Mouse (Mus musculus) liver, postnatal 0 days (tissue): ENCODE results near the gene Abcc9. TPM values are rescaled to one million over a fixed set of nuclear protein-coding genes. Genes with fewer than 3 reads are reported as not detected.

Experiments used
- ATAC-seq: fragments of 200-750 bp; cut with Nextera tagmentation; 2 replicates; pipeline ENCODE4 v1.8.0; 2017; ENCODE audit warnings: mild to moderate bottlenecking, moderate library complexity
- DNase-seq: peaks from one replicate; pipeline ENCODE4 v3.0.0-alpha.2; 2016
- H3K27ac ChIP-seq: fragments of 300-500 bp; sonication (generic); 2 replicates; pipeline ENCODE4 v1.5.1; 2014; ENCODE audit warnings: antibody characterized with exemption, moderate library complexity, mild to moderate bottlenecking, low read depth
- H3K27me3 ChIP-seq: fragments of 300-500 bp; sonication (generic); 2 replicates; pipeline ENCODE4 v1.6.1; 2014; ENCODE audit warnings: low read length, control low read depth, mixed read lengths; ENCODE audit not compliant: insufficient read depth
- H3K36me3 ChIP-seq: fragments of 300-500 bp; sonication (generic); replicated peaks from 2 replicates; pipeline ENCODE4 v1.6.1; 2014; ENCODE audit warnings: mild to moderate bottlenecking, control low read depth, low read length, moderate library complexity, mixed read lengths; ENCODE audit not compliant: insufficient read depth
- H3K4me1 ChIP-seq: fragments of 300-500 bp; sonication (generic); 2 replicates; pipeline ENCODE4 v1.6.1; 2014; ENCODE audit warnings: antibody characterized with exemption, mild to moderate bottlenecking, control low read depth; ENCODE audit not compliant: insufficient read depth
- H3K4me2 ChIP-seq: fragments of 300-500 bp; sonication (generic); 2 replicates; pipeline ENCODE4 v1.6.1; 2014; ENCODE audit warnings: low read depth, mild to moderate bottlenecking, low read length, moderate library complexity, mixed read lengths
- H3K4me3 ChIP-seq: fragments of 300-500 bp; sonication (generic); 2 replicates; pipeline ENCODE4 v1.5.1; 2014; ENCODE audit warnings: low read depth, low read length
- H3K9ac ChIP-seq: fragments of 300-500 bp; sonication (generic); replicated peaks from 2 replicates; pipeline ENCODE4 v1.6.1; 2014; ENCODE audit warnings: mild to moderate bottlenecking, moderate library complexity
- H3K9me3 ChIP-seq: fragments of 300-500 bp; sonication (generic); 2 replicates; pipeline ENCODE4 v1.6.1; 2016; ENCODE audit warnings: mild to moderate bottlenecking, control low read depth, low read length, mixed read lengths
- CTCF ChIP-seq: sonication (generic); IDR thresholded peaks from 2 replicates; pipeline ENCODE4 v1.5.1; 2016; ENCODE audit warnings: antibody characterized with exemption, low read depth
- EP300 ChIP-seq: IDR thresholded peaks from 2 replicates; pipeline ENCODE4 v1.6.1; 2016; ENCODE audit warnings: antibody characterized with exemption, low read depth, mild to moderate bottlenecking
- WGBS: fragments of 180-500 bp; shearing (Covaris S2); extraction: QIAGEN DNeasy Blood & Tissue Kit; methylation state at CpG from one replicate; pipeline ENCODE4 v1.1.7; 2014; ENCODE audit not compliant: insufficient replicate concordance; 5-methylcytosine and 5-hydroxymethylcytosine counted together
- polyA plus RNA-seq: library from polyadenylated mRNA; unstranded; fragments of >200 nt; fragmentation: Nextera tagmentation; extraction: Ambion mirVana; gene quantifications from 2 replicates; pipeline ENCODE4 v1.2.1, GENCODE M21; 2015

Abcc9 gene
- polyA plus RNA-seq, 1 experiment from 2014 or later = 3.2 TPM

DNA sequence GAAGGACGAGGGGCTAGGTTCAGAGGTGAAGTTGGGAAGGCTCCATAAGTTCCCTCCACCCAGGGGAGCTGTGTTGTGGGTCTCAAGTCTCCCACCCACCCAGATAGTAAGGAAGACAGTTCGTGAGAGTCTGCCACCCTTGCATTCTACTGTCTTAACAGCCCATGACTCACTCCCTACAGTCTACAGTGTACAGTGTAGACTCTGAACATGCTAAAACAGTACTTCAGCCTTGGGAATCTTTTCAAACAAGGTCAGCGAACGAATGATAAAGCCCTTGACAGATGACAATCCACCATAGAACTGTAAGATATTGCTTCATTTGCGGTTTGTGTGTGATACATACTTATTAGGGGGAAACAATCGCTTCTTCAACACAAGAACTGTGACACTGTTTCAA lies 8.6 kb upstream of the Abcc9 start:
- Histone ChIP-seq H3K36me3 (no peaks in the 10 kb centered on the region), H3K9ac (no peak overlapping the region), H3K4me2 (no peak overlapping the region), H3K27ac (peak overlapping the region; percentile 31; the same call in 1 of the 2 replicates), H3K9me3 (no peaks in the 10 kb centered on the region), H3K27me3 (no peaks in the 10 kb centered on the region), H3K4me1 (no peaks in the 10 kb centered on the region), H3K4me3 (no peak overlapping the region)
- 64% methylated on average over 6 of the region's 6 CpGs for WGBS
- TF ChIP-seq EP300 = no peak
- no peak for TF ChIP-seq CTCF
- DNase-seq (no peak), ATAC-seq (no peak)

DNA sequence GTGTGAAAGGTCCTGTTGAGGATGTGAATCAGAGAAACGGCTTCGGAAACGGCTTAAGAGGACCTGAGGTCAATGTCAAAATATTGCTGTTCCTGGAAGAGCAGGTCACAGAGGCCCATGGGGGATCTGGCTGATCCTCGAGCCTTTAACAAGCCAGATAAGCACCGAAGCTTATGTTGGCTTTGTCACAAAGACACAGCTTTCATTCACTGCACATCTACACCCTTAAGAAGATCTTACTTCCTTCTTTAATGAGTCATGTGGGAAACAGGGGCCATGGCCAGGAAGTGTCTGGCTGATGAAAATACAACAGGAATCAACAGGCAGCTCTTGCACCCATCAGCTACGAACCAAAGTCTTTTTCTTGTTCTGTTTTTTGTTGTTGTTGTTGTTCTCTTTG lies 6.3 kb upstream of the Abcc9 start:
- Histone ChIP-seq H3K9me3 (no peaks in the 10 kb centered on the region), H3K4me1 (no peaks in the 10 kb centered on the region), H3K36me3 (no peaks in the 10 kb centered on the region), H3K4me2 (no peak overlapping the region), H3K4me3 (no peak overlapping the region), H3K27ac (no peak overlapping the region; the same call in 1 of the 2 replicates), H3K27me3 (no peaks in the 10 kb centered on the region), H3K9ac (no peak overlapping the region)
- no peak for DNase-seq
- WGBS = 55% methylated on average over 6 of the region's 6 CpGs
- TF ChIP-seq CTCF = no peak
- TF ChIP-seq EP300 = peak; percentile 70
- peak; percentile 51 for ATAC-seq

DNA sequence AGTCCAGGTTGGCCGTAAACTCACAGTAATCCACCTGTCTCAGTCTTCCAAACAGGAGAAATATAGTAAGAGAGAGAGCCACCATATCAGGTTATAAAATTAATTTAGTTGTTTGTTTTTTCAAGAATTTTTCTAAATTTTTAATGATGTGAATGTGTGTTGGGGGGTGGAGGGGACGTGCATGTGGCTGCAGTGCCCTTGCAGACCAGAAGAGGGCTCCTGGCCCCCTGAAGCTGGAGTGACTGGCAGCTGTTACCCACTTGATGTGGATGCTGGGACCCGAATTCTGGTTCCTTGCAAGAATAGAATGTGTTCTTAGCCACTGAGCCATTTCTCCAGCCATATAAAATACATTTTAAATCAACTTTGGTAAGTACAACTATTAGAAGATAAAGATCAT lies 4.6 kb upstream of the Abcc9 start:
- Histone ChIP-seq H3K27ac (no peak overlapping the region), H3K27me3 (no peaks in the 10 kb centered on the region), H3K9ac (no peak overlapping the region), H3K9me3 (no peaks in the 10 kb centered on the region), H3K36me3 (no peaks in the 10 kb centered on the region), H3K4me1 (no peaks in the 10 kb centered on the region), H3K4me3 (no peak overlapping the region), H3K4me2 (no peak overlapping the region)
- TF ChIP-seq CTCF (peak; percentile 51), EP300 (no peak)
- no peak for ATAC-seq
- DNase-seq = no peak
- 68% methylated on average over 3 of the region's 3 CpGs for WGBS

DNA sequence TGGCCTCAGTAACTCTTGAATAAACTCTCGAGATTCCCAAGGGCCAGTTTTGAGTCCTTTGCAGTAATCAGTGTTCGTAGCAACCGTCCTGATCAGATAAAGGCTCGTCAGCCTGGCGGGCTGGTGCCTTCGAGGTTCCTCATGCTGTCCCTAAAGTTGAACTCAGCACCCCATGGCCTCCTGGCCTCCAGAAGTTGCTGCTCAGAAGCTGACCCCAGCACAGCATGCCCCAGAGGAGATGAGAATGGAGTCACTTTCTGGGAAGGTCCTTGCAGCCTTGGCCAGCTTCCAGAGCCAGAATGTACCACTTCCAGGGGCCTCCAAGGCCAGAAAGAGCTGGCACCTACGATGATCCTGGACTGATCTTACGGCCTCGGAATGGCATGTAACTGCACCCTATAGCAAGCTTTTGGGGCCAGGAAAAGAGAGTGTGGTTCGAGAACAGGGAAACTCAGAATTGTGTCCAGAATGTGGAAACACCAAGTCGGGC lies 1.4 kb upstream of the Abcc9 start:
- H3K27ac ChIP-seq = no peak overlapping the region
- DNase-seq (no peak), ATAC-seq (no peak)
- no peaks in the 10 kb centered on the region for H3K9me3 ChIP-seq
- H3K4me3 ChIP-seq = no peak overlapping the region
- H3K36me3 ChIP-seq = no peaks in the 10 kb centered on the region
- H3K9ac ChIP-seq = no peak overlapping the region
- TF ChIP-seq EP300 = no peak
- TF ChIP-seq CTCF = no peak
- no peaks in the 10 kb centered on the region for H3K27me3 ChIP-seq
- H3K4me1 ChIP-seq = 0 out of 2 replicates have a peak, but pooled peaks cover 4% of the 10 kb centered on the region
- no peak overlapping the region for H3K4me2 ChIP-seq
- 55% methylated on average over 11 of the region's 11 CpGs for WGBS

DNA sequence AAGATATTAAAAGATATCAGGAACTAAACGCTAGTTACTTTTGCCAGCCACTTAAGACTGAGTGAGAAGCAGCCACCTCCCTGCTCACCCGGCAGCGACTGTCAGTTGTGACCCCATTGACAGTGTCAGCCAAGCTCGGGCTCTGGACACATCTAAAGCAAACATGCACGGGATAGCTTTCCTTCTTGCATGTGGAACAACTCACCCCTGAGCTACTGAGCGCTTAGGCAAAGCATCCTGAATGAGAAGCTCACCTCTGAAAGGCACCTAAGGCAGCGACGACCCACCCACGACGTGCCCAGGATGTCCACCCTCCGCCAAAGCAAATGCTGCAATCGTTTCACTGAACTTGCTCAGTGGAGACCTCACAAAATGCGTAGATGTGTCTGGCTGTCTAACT lies 954 bp downstream of the Abcc9 start:
- no peak for ATAC-seq
- Histone ChIP-seq H3K4me2 (peak overlapping the region; percentile 69; the same call in 1 of the 2 replicates), H3K9me3 (no peaks in the 10 kb centered on the region), H3K4me1 (0 out of 2 replicates have a peak, but pooled peaks cover 4% of the 10 kb centered on the region), H3K27me3 (no peaks in the 10 kb centered on the region), H3K27ac (peak overlapping the region; percentile 44), H3K36me3 (no peaks in the 10 kb centered on the region), H3K4me3 (peak overlapping the region; percentile 47), H3K9ac (no peak overlapping the region; the same call in 1 of the 2 replicates)
- no peak for DNase-seq
- WGBS = 60% methylated on average over 13 of the region's 13 CpGs
- no peak for TF ChIP-seq EP300
- no peak for TF ChIP-seq CTCF

DNA sequence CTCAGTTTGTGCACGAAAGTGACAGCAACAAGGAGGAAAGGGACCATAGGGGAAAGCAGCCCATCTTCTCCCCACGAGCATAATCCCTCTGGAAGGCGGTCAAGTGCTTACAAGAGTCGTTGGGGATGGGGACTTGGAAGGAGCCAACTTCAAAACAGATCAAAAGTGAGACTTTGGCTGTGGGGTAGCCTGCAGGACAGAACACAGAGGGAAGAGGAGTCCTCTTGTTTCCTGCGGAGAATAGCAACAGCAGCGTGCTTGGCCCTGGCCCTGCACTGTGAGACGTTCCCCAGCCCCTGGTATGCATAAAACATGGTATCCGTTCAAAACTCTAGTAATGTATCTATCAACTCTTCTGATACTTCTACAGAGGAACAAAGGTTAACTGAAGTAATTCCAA lies 1.4 kb downstream of the Abcc9 start:
- H3K4me2 ChIP-seq = peak overlapping the region; percentile 69; the same call in 1 of the 2 replicates
- DNase-seq (no peak), ATAC-seq (no peak)
- no peak overlapping the region for H3K9ac ChIP-seq
- no peaks in the 10 kb centered on the region for H3K36me3 ChIP-seq
- H3K27me3 ChIP-seq = no peaks in the 10 kb centered on the region
- no peaks in the 10 kb centered on the region for H3K9me3 ChIP-seq
- H3K4me3 ChIP-seq = no peak overlapping the region
- 0 out of 2 replicates have a peak, but pooled peaks cover 4% of the 10 kb centered on the region for H3K4me1 ChIP-seq
- H3K27ac ChIP-seq = no peak overlapping the region; the same call in 1 of the 2 replicates
- TF ChIP-seq CTCF (no peak), EP300 (no peak)
- WGBS = 72% methylated on average over 8 of the region's 8 CpGs

DNA sequence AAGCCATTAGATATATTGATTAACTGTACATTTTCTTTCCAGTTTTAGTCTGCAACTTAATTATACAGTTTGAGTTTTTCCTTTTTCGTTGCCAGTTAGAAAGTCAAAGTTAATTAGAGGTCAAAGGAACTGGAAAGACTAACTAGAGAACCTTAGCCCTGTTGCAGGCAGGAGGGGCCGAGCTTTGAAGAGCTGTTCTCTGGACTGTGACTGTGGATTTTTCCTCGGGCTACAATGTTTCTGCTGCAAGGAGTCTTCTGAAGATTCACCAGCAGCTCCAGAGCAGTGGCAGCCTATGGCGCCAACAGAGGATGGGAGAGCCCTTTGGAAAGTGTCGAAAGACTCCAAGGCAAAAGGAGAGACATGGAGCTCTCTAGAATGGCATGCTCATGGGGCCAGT lies 10.0 kb downstream of the Abcc9 start:
- ATAC-seq = no peak
- Histone ChIP-seq H3K4me1 (no peaks in the 10 kb centered on the region), H3K27me3 (no peaks in the 10 kb centered on the region), H3K27ac (no peak overlapping the region), H3K4me3 (no peak overlapping the region), H3K4me2 (no peak overlapping the region), H3K9ac (no peak overlapping the region), H3K36me3 (no peaks in the 10 kb centered on the region), H3K9me3 (no peaks in the 10 kb centered on the region)
- TF ChIP-seq EP300 (no peak), CTCF (no peak)
- 72% methylated on average over 5 of the region's 5 CpGs for WGBS
- DNase-seq = no peak
